Mouse (Mus musculus): Measurements from ENCODE around the gene Krt17. TPM values are rescaled to one million over a fixed set of nuclear protein-coding genes. Genes with fewer than 3 reads are reported as not detected.

Gene Krt17
- polyA plus RNA-seq, 1 experiment from 2014 or later: 2.1 TPM

DNA sequence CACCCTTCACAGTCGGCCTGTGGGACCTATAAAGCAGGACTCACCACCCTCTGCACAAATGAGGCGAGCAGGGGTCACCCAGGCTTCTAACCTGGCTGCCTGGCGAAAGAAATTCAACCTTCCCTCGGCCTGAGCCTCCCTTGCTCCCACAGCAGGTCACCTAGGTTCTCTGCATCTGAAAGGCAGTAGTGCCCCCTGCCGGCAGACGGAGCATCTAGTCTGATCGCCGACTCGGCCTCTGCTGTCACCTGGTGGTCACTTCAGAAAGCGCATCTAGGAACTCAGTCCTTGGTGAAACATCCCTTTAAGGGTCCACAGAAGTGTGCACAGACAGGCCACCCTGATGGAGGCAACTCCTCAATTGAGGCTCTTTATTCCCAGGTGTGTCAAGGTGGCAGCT is 34.5 kb upstream of the Krt17 start:
- Histone ChIP-seq H3K4me2 (no peak overlapping the region), H3K27ac (ENCODE audit: low read depth) (no peak overlapping the region), H3K4me3 (ENCODE audit: low read depth, low read length) (no peak overlapping the region), H3K36me3 (ENCODE audit: insufficient read depth) (no peaks in the 10 kb centered on the region), H3K27me3 (ENCODE audit: insufficient read depth, low read length) (no peaks in the 10 kb centered on the region), H3K4me1 (ENCODE audit: insufficient read depth) (0 out of 2 replicates have a peak, but pooled peaks cover 6% of the 10 kb centered on the region), H3K9me3 (ENCODE audit: low read depth, low read length) (no peaks in the 10 kb centered on the region), H3K9ac (no peak overlapping the region)
- TF ChIP-seq CTCF (IDR thresholded peaks at IDR 0.05; ENCODE audit: low read depth): peak; percentile 100
- DNase-seq (peak; percentile 94), ATAC-seq (ENCODE audit: insufficient read depth) (no peak; the same call in 1 of the 2 replicates)
- 6% methylated on average over 10 of the region's 10 CpGs for WGBS

DNA sequence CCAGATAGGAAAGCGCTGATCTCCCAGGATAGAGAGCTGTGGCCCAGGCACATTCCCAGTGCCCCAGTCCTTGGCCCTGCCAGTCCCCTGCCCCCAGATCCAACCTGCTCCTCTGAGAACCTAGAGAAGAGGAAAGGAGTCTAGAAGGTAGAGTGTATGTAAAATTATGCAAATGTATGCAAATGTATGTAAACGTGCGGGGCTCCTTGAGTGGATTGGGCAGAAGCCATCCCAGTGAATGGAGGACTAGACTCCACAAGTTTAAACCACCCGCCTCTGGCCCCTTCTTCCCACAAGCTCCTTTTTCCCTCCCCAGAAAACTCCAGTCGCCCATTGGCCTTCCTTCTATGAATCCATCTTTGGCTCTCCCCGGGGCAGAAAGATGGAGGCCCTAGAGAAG is 32.1 kb upstream of the Krt17 start:
- 62% methylated on average over 6 of the region's 6 CpGs for WGBS
- Histone ChIP-seq H3K4me1 (ENCODE audit: insufficient read depth) (0 out of 2 replicates have a peak, but pooled peaks cover 6% of the 10 kb centered on the region), H3K9ac (no peak overlapping the region), H3K36me3 (ENCODE audit: insufficient read depth) (no peaks in the 10 kb centered on the region), H3K27ac (ENCODE audit: low read depth) (no peak overlapping the region), H3K4me2 (no peak overlapping the region), H3K27me3 (ENCODE audit: insufficient read depth, low read length) (no peaks in the 10 kb centered on the region), H3K4me3 (ENCODE audit: low read depth, low read length) (no peak overlapping the region), H3K9me3 (ENCODE audit: low read depth, low read length) (no peaks in the 10 kb centered on the region)
- no peak for TF ChIP-seq CTCF (IDR thresholded peaks at IDR 0.05; ENCODE audit: low read depth)
- ATAC-seq (ENCODE audit: insufficient read depth): no peak
- DNase-seq: no peak

DNA sequence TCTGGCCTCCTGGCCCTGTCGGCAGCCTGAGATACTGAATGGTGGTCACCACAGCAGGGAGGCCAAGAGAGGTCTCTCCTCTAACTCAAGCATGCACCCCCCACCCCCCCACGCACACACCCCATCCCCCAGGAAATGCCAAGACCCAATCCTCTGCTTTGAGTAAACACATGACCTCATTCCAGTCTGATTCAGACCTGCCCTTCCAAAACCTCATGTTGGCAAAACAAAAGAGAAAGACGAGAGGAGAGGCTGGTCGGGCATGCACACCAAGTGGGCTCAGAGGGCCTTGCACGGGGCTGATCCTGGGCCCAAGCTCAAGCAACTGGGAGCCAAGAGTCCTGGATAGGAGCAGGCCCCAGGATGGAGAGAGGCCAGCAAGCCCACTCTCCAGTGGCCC is 29.4 kb upstream of the Krt17 start:
- no peaks in the 10 kb centered on the region for H3K27me3 ChIP-seq (ENCODE audit: insufficient read depth, low read length)
- WGBS: 28% methylated on average over 5 of the region's 5 CpGs
- H3K27ac ChIP-seq (ENCODE audit: low read depth): peak overlapping the region; percentile 76
- H3K9ac ChIP-seq: no peak overlapping the region
- 0 out of 2 replicates have a peak, but pooled peaks cover 6% of the 10 kb centered on the region for H3K4me1 ChIP-seq (ENCODE audit: insufficient read depth)
- ATAC-seq (ENCODE audit: insufficient read depth): no peak
- no peaks in the 10 kb centered on the region for H3K9me3 ChIP-seq (ENCODE audit: low read depth, low read length)
- H3K4me2 ChIP-seq: no peak overlapping the region
- DNase-seq: peak; percentile 28
- no peak for TF ChIP-seq CTCF (IDR thresholded peaks at IDR 0.05; ENCODE audit: low read depth)
- no peak overlapping the region for H3K4me3 ChIP-seq (ENCODE audit: low read depth, low read length)
- H3K36me3 ChIP-seq (ENCODE audit: insufficient read depth): no peaks in the 10 kb centered on the region

DNA sequence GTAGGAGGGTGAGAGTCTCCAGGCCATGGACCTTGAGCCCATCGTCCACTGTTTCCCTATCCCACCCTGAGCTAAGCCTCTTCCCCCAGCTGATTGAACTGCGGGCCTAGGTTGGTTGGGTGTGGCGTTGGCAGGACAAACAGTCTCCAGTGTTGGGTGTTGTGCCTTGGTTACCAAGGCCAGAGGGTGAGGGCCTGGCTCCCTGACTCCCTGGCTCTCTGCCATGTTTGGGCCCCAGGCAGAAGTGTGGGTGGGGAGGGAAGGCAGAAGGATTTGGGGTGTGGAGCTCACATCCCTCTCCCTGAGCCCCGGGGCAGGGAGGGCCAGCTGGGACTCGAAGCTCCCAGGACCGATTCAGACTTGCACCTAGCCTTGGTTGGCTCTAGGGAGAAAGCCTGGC is 28.1 kb upstream of the Krt17 start:
- H3K27ac ChIP-seq (ENCODE audit: low read depth): peak overlapping the region; percentile 34; the same call in 1 of the 2 replicates
- 0 out of 2 replicates have a peak, but pooled peaks cover 6% of the 10 kb centered on the region for H3K4me1 ChIP-seq (ENCODE audit: insufficient read depth)
- no peak for TF ChIP-seq CTCF (IDR thresholded peaks at IDR 0.05; ENCODE audit: low read depth)

DNA sequence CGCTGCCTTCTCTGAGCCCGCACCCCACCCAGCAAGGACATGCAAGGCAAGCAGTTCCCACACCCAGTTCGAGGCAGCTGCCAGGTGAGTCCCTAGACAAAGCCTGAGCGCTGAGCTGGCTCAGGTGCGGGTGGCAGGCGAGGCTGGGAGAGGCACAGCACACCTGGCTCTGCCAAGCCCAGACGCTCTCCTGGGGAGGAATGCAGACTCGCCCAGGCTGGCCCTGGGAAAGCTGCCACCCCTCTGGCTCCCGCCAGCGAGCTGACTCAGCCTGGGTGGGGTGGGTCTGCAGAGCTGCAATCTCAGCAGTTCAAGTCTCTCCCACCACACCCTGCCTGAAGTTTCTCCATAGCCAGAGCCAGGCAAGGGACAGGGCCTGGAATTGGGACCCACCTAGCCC is 26.2 kb upstream of the Krt17 start:
- Histone ChIP-seq H3K9ac (no peak overlapping the region), H3K4me2 (no peak overlapping the region), H3K36me3 (ENCODE audit: insufficient read depth) (no peaks in the 10 kb centered on the region), H3K27me3 (ENCODE audit: insufficient read depth, low read length) (no peaks in the 10 kb centered on the region), H3K27ac (ENCODE audit: low read depth) (peak overlapping the region; percentile 84), H3K4me3 (ENCODE audit: low read depth, low read length) (no peak overlapping the region), H3K4me1 (ENCODE audit: insufficient read depth) (0 out of 2 replicates have a peak, but pooled peaks cover 6% of the 10 kb centered on the region), H3K9me3 (ENCODE audit: low read depth, low read length) (no peaks in the 10 kb centered on the region)
- TF ChIP-seq CTCF (IDR thresholded peaks at IDR 0.05; ENCODE audit: low read depth): no peak
- 36% methylated on average over 10 of the region's 10 CpGs for WGBS
- DNase-seq: peak; percentile 63
- ATAC-seq (ENCODE audit: insufficient read depth): peak; percentile 60

More for the DNA sequence above, 28.1 kb upstream of the Krt17 start:
- DNase-seq: peak; percentile 28
- no peak overlapping the region for H3K4me3 ChIP-seq (ENCODE audit: low read depth, low read length)
- no peaks in the 10 kb centered on the region for H3K36me3 ChIP-seq (ENCODE audit: insufficient read depth)
- H3K27me3 ChIP-seq (ENCODE audit: insufficient read depth, low read length): no peaks in the 10 kb centered on the region
- H3K4me2 ChIP-seq: no peak overlapping the region
- ATAC-seq (ENCODE audit: insufficient read depth): 0 out of 2 replicates have a peak, but pooled peaks have one; percentile 18
- 81% methylated on average over 6 of the region's 6 CpGs for whole genome bisulfite sequencing
- no peaks in the 10 kb centered on the region for H3K9me3 ChIP-seq (ENCODE audit: low read depth, low read length)
- no peak overlapping the region for H3K9ac ChIP-seq

DNA sequence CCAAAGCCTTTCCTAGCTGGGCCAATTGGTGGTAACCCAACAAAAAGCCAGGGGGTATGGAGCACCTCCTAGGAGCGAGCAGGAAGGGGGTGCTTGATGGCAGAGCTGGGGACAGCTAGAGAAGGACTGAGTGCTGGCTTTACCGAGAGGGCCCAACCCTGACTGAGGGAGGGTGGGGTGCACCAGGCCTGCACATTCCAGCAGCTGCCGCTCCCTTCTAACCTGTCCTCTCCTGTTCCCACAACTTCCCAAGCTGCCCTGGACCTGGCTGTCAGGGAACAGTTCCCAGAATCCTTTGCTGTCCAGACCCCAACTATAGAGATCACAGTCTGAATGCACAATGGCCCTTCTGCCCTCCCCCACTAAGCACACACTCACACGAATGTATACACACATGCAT is 24.2 kb upstream of the Krt17 start:
- Histone ChIP-seq H3K27me3 (ENCODE audit: insufficient read depth, low read length) (no peaks in the 10 kb centered on the region), H3K27ac (ENCODE audit: low read depth) (no peak overlapping the region), H3K36me3 (ENCODE audit: insufficient read depth) (no peaks in the 10 kb centered on the region), H3K4me1 (ENCODE audit: insufficient read depth) (no peaks in the 10 kb centered on the region), H3K4me2 (no peak overlapping the region), H3K9me3 (ENCODE audit: low read depth, low read length) (no peaks in the 10 kb centered on the region), H3K9ac (no peak overlapping the region), H3K4me3 (ENCODE audit: low read depth, low read length) (no peak overlapping the region)
- no peak for TF ChIP-seq CTCF (IDR thresholded peaks at IDR 0.05; ENCODE audit: low read depth)
- DNase-seq (no peak), ATAC-seq (ENCODE audit: insufficient read depth) (no peak)
- 57% methylated on average over 4 of the region's 4 CpGs for WGBS

DNA sequence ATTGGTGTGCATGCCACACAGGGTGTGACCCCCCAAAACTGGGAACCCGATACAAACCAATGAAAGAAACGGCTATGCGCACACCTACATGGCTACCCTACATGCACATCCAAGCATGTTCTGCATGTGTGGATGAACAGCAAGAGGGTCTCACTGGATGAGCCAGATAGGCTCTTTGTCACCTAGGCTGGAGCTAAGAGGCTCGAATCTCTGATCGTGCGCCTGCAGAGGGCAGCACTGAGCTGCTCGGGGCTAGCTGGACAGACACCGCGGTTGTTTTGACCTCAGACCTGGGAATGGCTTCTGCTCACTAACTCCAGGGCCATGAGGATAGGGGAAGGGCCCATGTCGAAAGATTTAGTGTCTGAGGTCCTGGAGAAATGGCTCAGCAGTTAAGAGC is 21.7 kb upstream of the Krt17 start:
- Histone ChIP-seq H3K9ac (no peak overlapping the region), H3K4me3 (ENCODE audit: low read depth, low read length) (no peak overlapping the region), H3K9me3 (ENCODE audit: low read depth, low read length) (no peaks in the 10 kb centered on the region), H3K27ac (ENCODE audit: low read depth) (no peak overlapping the region), H3K4me1 (ENCODE audit: insufficient read depth) (no peaks in the 10 kb centered on the region), H3K4me2 (no peak overlapping the region), H3K27me3 (ENCODE audit: insufficient read depth, low read length) (no peaks in the 10 kb centered on the region), H3K36me3 (ENCODE audit: insufficient read depth) (no peaks in the 10 kb centered on the region)
- DNase-seq (peak; percentile 88), ATAC-seq (ENCODE audit: insufficient read depth) (peak; percentile 29; the same call in 1 of the 2 replicates)
- WGBS: 23% methylated on average over 10 of the region's 10 CpGs
- TF ChIP-seq CTCF (IDR thresholded peaks at IDR 0.05; ENCODE audit: low read depth): peak; percentile 89
